Mouse (Mus musculus): Measurements from ENCODE around the gene Sppl3. TPM values are rescaled to one million over a fixed set of nuclear protein-coding genes. Genes with fewer than 3 reads are reported as not detected.
A peak's percentile ranks its signal among the peaks of the same experiment; 100 is the strongest.

Gene Sppl3
- polyA plus RNA-seq, 1 experiment, result 47.7 TPM

- TF ChIP-seq CTCF (IDR thresholded peaks at IDR 0.05; ENCODE audit: extremely low read depth, insufficient read depth, insufficient read length, insufficient replicate concordance) (no peak), POLR2A (IDR thresholded peaks at IDR 0.05; ENCODE audit: low read depth, low read length) (no peak)
- Histone ChIP-seq H3K4me3 (ENCODE audit: extremely low read depth, insufficient read depth, insufficient read length) (no peak overlapping the region), H3K27ac (ENCODE audit: insufficient read depth, low read length) (no peak overlapping the region), H3K36me3 (ENCODE audit: control insufficient read depth, insufficient read depth, low read length) (peaks cover 5% of the 10 kb centered on the region; the same call in 1 of the 2 replicates), H3K4me1 (ENCODE audit: control insufficient read depth, insufficient read depth, insufficient read length) (no peaks in the 10 kb centered on the region), H3K27me3 (ENCODE audit: control insufficient read depth, insufficient read depth, low read length) (no peaks in the 10 kb centered on the region)
- no peak for DNase-seq (ENCODE audit: low read depth in 1 of 2, low spot score in 2 of 2)
- WGBS, result 93% methylated on average over 8 of the region's 8 CpGs
These were observed 100.2 kb downstream of the Sppl3 start for GRCm38 (mm10) chr5:115111156-115111555.

- Histone ChIP-seq H3K4me1 (ENCODE audit: control insufficient read depth, insufficient read depth, insufficient read length) (no peaks in the 10 kb centered on the region), H3K4me3 (ENCODE audit: extremely low read depth, insufficient read depth, insufficient read length) (no peak overlapping the region), H3K27me3 (ENCODE audit: control insufficient read depth, insufficient read depth, low read length) (no peaks in the 10 kb centered on the region), H3K36me3 (ENCODE audit: control insufficient read depth, insufficient read depth, low read length) (peaks cover 5% of the 10 kb centered on the region; the same call in 1 of the 2 replicates), H3K27ac (ENCODE audit: insufficient read depth, low read length) (no peak overlapping the region)
- DNase-seq (ENCODE audit: low read depth in 1 of 2, low spot score in 2 of 2), result no peak
- 92% methylated on average over 12 of the region's 12 CpGs for WGBS
- no peak for TF ChIP-seq CTCF (IDR thresholded peaks at IDR 0.05; ENCODE audit: extremely low read depth, insufficient read depth, insufficient read length, insufficient replicate concordance)
- TF ChIP-seq POLR2A (IDR thresholded peaks at IDR 0.05; ENCODE audit: low read depth, low read length), result no peak
These were observed 102.3 kb downstream of the Sppl3 start for GRCm38 (mm10) chr5:115113244-115113643.

DNA sequence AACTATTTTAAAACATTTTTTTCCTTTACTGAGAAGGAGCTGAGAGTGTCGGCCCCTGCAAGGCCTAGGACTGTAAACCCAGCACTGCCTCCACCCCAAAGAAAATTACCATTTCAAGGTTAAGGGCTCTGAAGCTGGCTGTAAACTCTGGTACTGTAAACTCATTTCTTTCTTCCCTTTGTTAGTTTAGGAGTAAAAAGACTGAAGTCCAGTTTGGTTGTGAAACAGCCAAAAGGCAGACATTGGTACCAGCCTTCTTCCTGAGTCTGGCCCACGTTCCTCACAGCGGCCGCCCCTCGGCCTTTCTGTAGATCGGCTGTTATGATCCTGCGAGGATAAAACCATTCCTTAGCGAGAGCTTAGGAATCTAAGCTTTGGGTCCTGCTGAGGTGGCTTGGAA lies 103.6 kb downstream of the Sppl3 start:
- WGBS, result 97% methylated on average over 8 of the region's 8 CpGs
- Histone ChIP-seq H3K4me1 (ENCODE audit: control insufficient read depth, insufficient read depth, insufficient read length) (no peaks in the 10 kb centered on the region; the same call in none of the 2 replicates), H3K36me3 (ENCODE audit: control insufficient read depth, insufficient read depth, low read length) (peaks cover 5% of the 10 kb centered on the region; the same call in 1 of the 2 replicates), H3K27ac (ENCODE audit: insufficient read depth, low read length) (no peak overlapping the region), H3K27me3 (ENCODE audit: control insufficient read depth, insufficient read depth, low read length) (no peaks in the 10 kb centered on the region), H3K4me3 (ENCODE audit: extremely low read depth, insufficient read depth, insufficient read length) (no peak overlapping the region)
- DNase-seq (ENCODE audit: low read depth in 1 of 2, low spot score in 2 of 2), result no peak
- no peak for TF ChIP-seq CTCF (IDR thresholded peaks at IDR 0.05; ENCODE audit: extremely low read depth, insufficient read depth, insufficient read length, insufficient replicate concordance)
- TF ChIP-seq POLR2A (IDR thresholded peaks at IDR 0.05; ENCODE audit: low read depth, low read length), result no peak

DNA sequence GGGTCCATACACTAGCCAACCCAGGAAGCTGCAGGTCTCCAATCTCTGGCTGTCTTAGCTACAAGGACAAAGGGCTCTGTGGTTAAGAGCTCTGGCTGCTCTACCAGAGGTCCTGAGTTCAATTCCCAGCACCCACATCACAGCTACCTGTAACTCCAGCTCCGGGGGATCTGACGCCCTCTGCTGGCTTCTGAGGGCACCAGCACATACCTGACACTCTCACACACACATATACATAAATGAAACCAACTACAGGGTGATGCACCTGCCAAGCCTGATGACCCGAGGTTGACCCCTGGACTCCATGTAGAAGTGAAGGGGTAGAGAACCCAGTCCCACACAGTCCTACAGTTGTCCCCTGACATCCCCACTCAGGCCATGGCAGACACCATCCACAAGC lies 105.5 kb downstream of the Sppl3 start:
- 85% methylated on average over 3 of the region's 3 CpGs for WGBS
- no peak for DNase-seq (ENCODE audit: low read depth in 1 of 2, low spot score in 2 of 2)
- Histone ChIP-seq H3K27me3 (ENCODE audit: control insufficient read depth, insufficient read depth, low read length) (no peaks in the 10 kb centered on the region), H3K36me3 (ENCODE audit: control insufficient read depth, insufficient read depth, low read length) (peaks cover 5% of the 10 kb centered on the region; the same call in 1 of the 2 replicates), H3K27ac (ENCODE audit: insufficient read depth, low read length) (no peak overlapping the region), H3K4me1 (ENCODE audit: control insufficient read depth, insufficient read depth, insufficient read length) (no peaks in the 10 kb centered on the region; the same call in none of the 2 replicates), H3K4me3 (ENCODE audit: extremely low read depth, insufficient read depth, insufficient read length) (no peak overlapping the region)
- TF ChIP-seq CTCF (IDR thresholded peaks at IDR 0.05; ENCODE audit: extremely low read depth, insufficient read depth, insufficient read length, insufficient replicate concordance) (no peak), POLR2A (IDR thresholded peaks at IDR 0.05; ENCODE audit: low read depth, low read length) (no peak)

GRCm38 (mm10) chr5:115117467-115117866 lies 106.5 kb downstream of the Sppl3 start:
- no peaks in the 10 kb centered on the region for H3K27me3 ChIP-seq (ENCODE audit: control insufficient read depth, insufficient read depth, low read length)
- peaks cover under 1% of the 10 kb centered on the region; the same call in 1 of the 2 replicates for H3K36me3 ChIP-seq (ENCODE audit: control insufficient read depth, insufficient read depth, low read length)
- no peak overlapping the region for H3K4me3 ChIP-seq (ENCODE audit: extremely low read depth, insufficient read depth, insufficient read length)
- TF ChIP-seq POLR2A (IDR thresholded peaks at IDR 0.05; ENCODE audit: low read depth, low read length) (no peak), CTCF (IDR thresholded peaks at IDR 0.05; ENCODE audit: extremely low read depth, insufficient read depth, insufficient read length, insufficient replicate concordance) (no peak)
- no peak overlapping the region for H3K27ac ChIP-seq (ENCODE audit: insufficient read depth, low read length)
- WGBS, result 97% methylated on average over 13 of the region's 13 CpGs
- no peak for DNase-seq (ENCODE audit: low read depth in 1 of 2, low spot score in 2 of 2)
- H3K4me1 ChIP-seq (ENCODE audit: control insufficient read depth, insufficient read depth, insufficient read length), result no peaks in the 10 kb centered on the region; the same call in none of the 2 replicates

- Histone ChIP-seq H3K4me1 (ENCODE audit: control insufficient read depth, insufficient read depth, insufficient read length) (no peaks in the 10 kb centered on the region; the same call in none of the 2 replicates), H3K27ac (ENCODE audit: insufficient read depth, low read length) (no peak within 1 kb of the TSS; the same call in 1 of the 2 replicates), H3K36me3 (ENCODE audit: control insufficient read depth, insufficient read depth, low read length) (peaks cover 2% of the 10 kb centered on the region; the same call in 1 of the 2 replicates), H3K4me3 (ENCODE audit: extremely low read depth, insufficient read depth, insufficient read length) (peak within 1 kb of the TSS; percentile 92), H3K27me3 (ENCODE audit: control insufficient read depth, insufficient read depth, low read length) (no peaks in the 10 kb centered on the region)
- WGBS, result under 1% methylated on average over 39 of the region's 39 CpGs
- TF ChIP-seq POLR2A (IDR thresholded peaks at IDR 0.05; ENCODE audit: low read depth, low read length) (peak; percentile 25; the same call in 1 of the 2 replicates), CTCF (IDR thresholded peaks at IDR 0.05; ENCODE audit: extremely low read depth, insufficient read depth, insufficient read length, insufficient replicate concordance) (no peak)
- peak; percentile 56 to 84 for DNase-seq (ENCODE audit: low read depth in 1 of 2, low spot score in 2 of 2)
These were observed 108.1 kb downstream of the Sppl3 start, which contains the start of gene Acads for GRCm38 (mm10) chr5:115118961-115119570. Acads (minus strand) TSS chr5:115119346.

DNA sequence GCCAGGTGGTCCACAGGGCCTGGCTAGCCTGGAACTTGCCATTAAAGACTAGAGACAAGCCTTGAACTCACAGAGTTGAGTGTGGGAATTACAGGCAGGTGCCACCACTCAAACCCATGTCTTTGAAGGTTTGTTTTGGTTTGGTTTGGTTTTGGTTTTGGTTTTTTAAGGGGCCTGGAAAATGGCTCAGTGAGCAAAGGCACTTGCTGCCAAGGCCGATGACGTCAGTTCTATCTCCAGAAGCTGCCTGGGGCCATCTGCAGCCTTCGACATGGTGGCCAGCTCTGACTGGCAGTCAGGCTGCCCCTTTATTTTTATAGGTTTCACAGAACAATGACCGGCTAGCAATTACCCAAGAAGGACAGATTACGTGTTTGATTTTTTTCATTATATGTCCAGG lies 110.0 kb downstream of the Sppl3 start:
- TF ChIP-seq POLR2A (IDR thresholded peaks at IDR 0.05; ENCODE audit: low read depth, low read length) (no peak), CTCF (IDR thresholded peaks at IDR 0.05; ENCODE audit: extremely low read depth, insufficient read depth, insufficient read length, insufficient replicate concordance) (no peak)
- DNase-seq (ENCODE audit: low read depth in 1 of 2, low spot score in 2 of 2), result no peak
- WGBS, result 90% methylated on average over 5 of the region's 5 CpGs
- Histone ChIP-seq H3K27ac (ENCODE audit: insufficient read depth, low read length) (no peak overlapping the region), H3K27me3 (ENCODE audit: control insufficient read depth, insufficient read depth, low read length) (no peaks in the 10 kb centered on the region), H3K4me3 (ENCODE audit: extremely low read depth, insufficient read depth, insufficient read length) (no peak overlapping the region), H3K4me1 (ENCODE audit: control insufficient read depth, insufficient read depth, insufficient read length) (no peaks in the 10 kb centered on the region; the same call in none of the 2 replicates), H3K36me3 (ENCODE audit: control insufficient read depth, insufficient read depth, low read length) (peaks cover 2% of the 10 kb centered on the region; the same call in 1 of the 2 replicates)
